In the genomic region with DNA sequence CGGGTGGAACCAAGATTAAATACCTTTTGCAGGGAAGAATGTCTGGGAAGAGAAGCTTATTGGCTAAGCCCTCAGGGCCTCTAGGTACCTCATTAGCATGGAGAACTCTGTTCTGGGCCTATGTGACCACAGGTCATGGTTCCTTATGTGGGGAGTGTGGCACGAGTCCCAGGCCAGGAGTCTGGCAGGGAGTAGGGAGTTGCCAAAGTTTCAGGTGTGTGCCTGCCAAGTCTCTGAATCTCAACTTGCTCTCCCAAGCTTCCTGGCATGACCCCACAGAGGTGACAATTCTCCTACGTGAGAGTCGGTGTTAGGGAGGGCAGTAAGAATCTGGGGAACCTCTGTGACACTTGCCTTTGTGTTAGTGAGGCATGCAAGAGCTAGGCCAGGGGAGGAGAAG, we compare ENCODE assay signal across 25 mouse cellular contexts. TPM values are rescaled to one million over a fixed set of nuclear protein-coding genes. Genes with fewer than 3 reads are reported as not detected.
DNase-seq lines count a peak whose midpoint lies in the region; ATAC-seq and TF ChIP-seq lines count a peak whose summit lies in the region.
"Had no signal": no experiment of that assay in that cellular context is flagged by ENCODE, and none has a peak within 500 bp of the region (broad histone marks: within the 10 kb centered on the region; RNA-seq: fewer than 3 reads in every experiment).

No protein-coding gene starts in this region.

- H3K9me3 ChIP-seq in kidney, embryonic 14.5 days (ENCODE audit: control insufficient read depth, low read length): no peaks in the 10 kb centered on the region
- H3K9me3 ChIP-seq in kidney, embryonic 15.5 days (replicated peaks): no peaks in the 10 kb centered on the region
- H3K9me3 ChIP-seq in midbrain, postnatal 0 days (ENCODE audit: low read length): no peaks in the 10 kb centered on the region
- H3K9me3 ChIP-seq: embryonic facial prominence, embryonic 15.5 days; forebrain, embryonic 12.5 days; G1E; heart, embryonic 12.5 days; hindbrain, embryonic 12.5 days had no signal

- H3K9ac ChIP-seq in kidney, embryonic 14.5 days (ENCODE audit: low read depth, low read length): no peak overlapping the region
- H3K9ac ChIP-seq in kidney, embryonic 15.5 days: no peak overlapping the region
- H3K9ac ChIP-seq in midbrain, postnatal 0 days (replicated peaks; ENCODE audit: low read length, poor library complexity, severe bottlenecking): no peak overlapping the region
- H3K9ac ChIP-seq: embryonic facial prominence, embryonic 15.5 days; forebrain, embryonic 12.5 days; heart, embryonic 12.5 days; hindbrain, embryonic 12.5 days had no signal

- no peak overlapping the region for H3K4me3 ChIP-seq in kidney, embryonic 14.5 days (ENCODE audit: low read length)
- no peak overlapping the region for H3K4me3 ChIP-seq in kidney, embryonic 15.5 days (replicated peaks)
- no peak overlapping the region for H3K4me3 ChIP-seq in midbrain, postnatal 0 days (ENCODE audit: low read depth, low read length)
- H3K4me3 ChIP-seq: embryonic facial prominence, embryonic 15.5 days; erythroblast, embryonic 14.5 days; forebrain, embryonic 12.5 days; heart, adult 2 months; heart, embryonic 12.5 days; hindbrain, embryonic 12.5 days had no signal

- no peak overlapping the region for H3K27ac ChIP-seq in kidney, embryonic 14.5 days (ENCODE audit: low read depth, low read length)
- no peak overlapping the region for H3K27ac ChIP-seq in kidney, embryonic 15.5 days
- no peak overlapping the region for H3K27ac ChIP-seq in midbrain, postnatal 0 days (ENCODE audit: low read depth, low read length)
- H3K27ac ChIP-seq: embryonic facial prominence, embryonic 15.5 days; forebrain, embryonic 12.5 days; heart, adult 2 months; hindbrain, embryonic 12.5 days had no signal

- no peaks in the 10 kb centered on the region for H3K27me3 ChIP-seq in kidney, embryonic 14.5 days (ENCODE audit: control insufficient read depth, insufficient read depth, low read length)
- H3K27me3 ChIP-seq in kidney, embryonic 15.5 days: no peaks in the 10 kb centered on the region
- H3K27me3 ChIP-seq in midbrain, postnatal 0 days (ENCODE audit: insufficient read depth, low read length): no peaks in the 10 kb centered on the region
- H3K27me3 ChIP-seq: embryonic facial prominence, embryonic 15.5 days; forebrain, embryonic 12.5 days; heart, embryonic 12.5 days; hindbrain, embryonic 12.5 days had no signal

- no peak for ATAC-seq in kidney, embryonic 14.5 days (ENCODE audit: low FRiP score, low TSS enrichment)
- ATAC-seq in kidney, embryonic 15.5 days (replicated peaks; ENCODE audit: low FRiP score): no peak
- ATAC-seq in midbrain, postnatal 0 days (ENCODE audit: low FRiP score): no peak
- ATAC-seq: CD4-positive, CD25-positive, alpha-beta regulatory T cell, adult 4 months; forebrain, embryonic 16.5 days; hindbrain, embryonic 16.5 days; inflammation-experienced regulatory T-cells, adult 6 months had no signal

- H3K4me1 ChIP-seq in kidney, embryonic 14.5 days (ENCODE audit: control insufficient read depth, insufficient read depth, low read length): 0 out of 2 replicates have a peak, but pooled peaks cover 5% of the 10 kb centered on the region
- peaks cover 20% of the 10 kb centered on the region for H3K4me1 ChIP-seq in kidney, embryonic 15.5 days
- H3K4me1 ChIP-seq in midbrain, postnatal 0 days (ENCODE audit: insufficient read depth, low read length): no peaks in the 10 kb centered on the region
- H3K4me1 ChIP-seq: forebrain, embryonic 12.5 days; hindbrain, embryonic 12.5 days had no signal

- no peak overlapping the region for H3K4me2 ChIP-seq in kidney, embryonic 14.5 days (replicated peaks; ENCODE audit: low read depth, low read length)
- no peak overlapping the region for H3K4me2 ChIP-seq in kidney, embryonic 15.5 days
- no peak overlapping the region for H3K4me2 ChIP-seq in midbrain, postnatal 0 days (ENCODE audit: low read depth, low read length, poor library complexity, severe bottlenecking)
- H3K4me2 ChIP-seq: embryonic facial prominence, embryonic 15.5 days; forebrain, embryonic 12.5 days; heart, embryonic 12.5 days; hindbrain, embryonic 12.5 days had no signal

- DNase-seq in adrenal gland, postnatal 10 days: peak; percentile 28
- DNase-seq in adrenal gland, adult 8-10 months: no peak
- DNase-seq in kidney, adult 11 months: peak; percentile 39
- peak; percentile 13 to 56 for DNase-seq in kidney, postnatal 25 days
- DNase-seq in midbrain, postnatal 0 days (ENCODE audit: low spot score): no peak
- DNase-seq: B cell, adult 2 months; cerebellum, adult 11 months; cerebellum, adult 8-10 months; cerebellum, postnatal 14 days; embryo, embryonic 11 days; gastrocnemius, postnatal 10 days; heart, postnatal 4 days had no signal

- H3K36me3 ChIP-seq in kidney, embryonic 14.5 days (ENCODE audit: control insufficient read depth, insufficient read depth, low read length): no peaks in the 10 kb centered on the region
- H3K36me3 ChIP-seq in kidney, embryonic 15.5 days: no peaks in the 10 kb centered on the region
- no peaks in the 10 kb centered on the region for H3K36me3 ChIP-seq in midbrain, postnatal 0 days (ENCODE audit: insufficient read depth, low read length)
- H3K36me3 ChIP-seq: embryonic facial prominence, embryonic 15.5 days; forebrain, embryonic 12.5 days; G1E; heart, embryonic 12.5 days; hindbrain, embryonic 12.5 days had no signal

- TF ChIP-seq CTCF in midbrain, postnatal 0 days (IDR thresholded peaks at IDR 0.05): no peak

- 76% methylated on average over 4 of the region's 4 CpGs for WGBS in kidney, embryonic 14.5 days
- 71% methylated on average over 4 of the region's 4 CpGs for WGBS in kidney, embryonic 15.5 days
- WGBS in midbrain, postnatal 0 days: 84% methylated on average over 4 of the region's 4 CpGs

RNA-seq across cellular contexts. Expression of gene Blm, which starts 22.2 kb away (rescaled TPM):
- total RNA-seq in adrenal gland, postnatal 10 days (2021): 10 to 100 TPM in 1 of 2 experiments, 1 to 10 TPM in 1; 5.4 to 10.7 TPM
- 1 to 10 TPM; 1.7 to 8.6 (median 5.1) TPM for total RNA-seq in adrenal gland, adult 8-10 months (2022)
- polyA plus RNA-seq in kidney, embryonic 14.5 days (2014; fragmentation: Nextera tagmentation; extraction: Ambion mirVana): 24.1 and 34.5 TPM in 2 replicates
- polyA plus RNA-seq in kidney, embryonic 15.5 days (2015; fragmentation: Nextera tagmentation; extraction: Ambion mirVana): 26.8 and 27.1 TPM in 2 replicates
- 6.4 and 8.4 TPM in 2 replicates for total RNA-seq in midbrain, postnatal 0 days (2014; rRNA removed)
- polyA plus RNA-seq in midbrain, postnatal 0 days (2015; fragmentation: Nextera tagmentation; extraction: Ambion mirVana): 4.0 and 5.0 TPM in 2 replicates

Comparison
In these comparisons a context has a peak if more than half of its experiments do, and no peak if none do; other contexts are left out.
1. DNase-seq: peak in adrenal gland, postnatal 10 days (single experiment), kidney, adult 11 months (single experiment) and kidney, postnatal 25 days (2 of 2); none in adrenal gland, adult 8-10 months (single experiment) and midbrain, postnatal 0 days (single experiment).